ENCODE assay signal across 2 mouse cellular contexts in the genomic region with DNA sequence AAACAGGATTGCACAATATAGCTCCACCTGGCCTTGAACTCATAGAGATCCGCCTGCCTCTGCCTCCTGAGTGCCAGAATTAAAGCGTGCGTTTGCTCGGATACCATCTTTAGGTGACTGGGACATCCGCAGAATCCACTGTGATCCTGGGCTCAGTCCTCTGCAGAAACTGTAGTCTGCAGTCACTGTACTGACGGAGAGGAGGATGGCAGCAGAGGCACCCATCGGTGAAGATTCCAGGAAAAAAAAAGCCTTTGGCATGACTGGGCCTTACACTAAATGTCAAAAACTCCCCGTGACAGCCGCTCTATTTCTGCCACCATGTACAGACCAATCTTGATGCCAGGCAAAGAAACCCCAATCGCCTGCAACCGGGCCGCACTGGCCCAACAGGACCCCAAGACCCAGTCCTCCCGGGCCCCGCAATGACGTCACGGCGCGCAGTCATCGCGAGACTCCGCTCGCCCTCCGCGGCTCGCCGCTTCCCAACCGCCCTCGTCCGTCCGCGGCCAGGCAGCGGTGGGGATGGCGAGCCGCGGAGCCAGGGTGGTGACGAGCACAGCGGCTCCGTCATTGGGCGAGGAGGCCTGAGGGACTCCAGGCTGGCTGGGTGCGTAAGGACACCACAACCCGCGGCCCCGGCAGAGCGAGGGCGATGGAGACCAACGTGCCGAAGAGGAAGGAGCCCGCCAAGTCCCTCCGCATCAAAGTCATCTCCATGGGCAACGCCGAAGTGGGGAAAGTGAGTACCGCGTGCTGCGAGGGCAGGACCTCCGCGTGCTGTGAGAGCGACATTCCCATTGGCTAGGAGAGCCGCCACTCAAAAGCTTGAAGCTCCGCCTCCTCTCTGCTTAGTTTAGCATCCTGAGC.
TF ChIP-seq lines count a peak whose summit lies in the region.

A gene (plus strand): TSS at position 452 of the 870 bp plus-strand sequence.

TF ChIP-seq in C2C12, 6 proteins besides CTCF, POLR2A, EP300 and RAD21 (continued from another document):
- TF ChIP-seq FOSL1 (IDR thresholded peaks at IDR 0.05; ENCODE audit: insufficient read depth, low read length, poor library complexity, severe bottlenecking), result no peak

TF ChIP-seq in myocyte, 11 proteins besides CTCF, POLR2A, EP300 and RAD21 (continued from another document):
- TF ChIP-seq CEBPB (IDR thresholded peaks at IDR 0.05; ENCODE audit: insufficient read depth, poor library complexity, severe bottlenecking) (peak; percentile 31; the same call in 1 of the 2 replicates), REST (IDR thresholded peaks at IDR 0.05; ENCODE audit: insufficient read depth, insufficient read length) (peak; percentile 10), SRF (IDR thresholded peaks at IDR 0.05; ENCODE audit: control insufficient read depth, insufficient read length, low read depth) (peak; percentile 8)
